Mouse (Mus musculus): Measurements from ENCODE around the gene Eral1. TPM values are rescaled to one million over a fixed set of nuclear protein-coding genes. Genes with fewer than 3 reads are reported as not detected.

Gene Eral1
- polyA plus RNA-seq (2015; fragmentation: Nextera tagmentation; extraction: Ambion mirVana) = 32.7 and 33.8 TPM in 2 replicates

DNA sequence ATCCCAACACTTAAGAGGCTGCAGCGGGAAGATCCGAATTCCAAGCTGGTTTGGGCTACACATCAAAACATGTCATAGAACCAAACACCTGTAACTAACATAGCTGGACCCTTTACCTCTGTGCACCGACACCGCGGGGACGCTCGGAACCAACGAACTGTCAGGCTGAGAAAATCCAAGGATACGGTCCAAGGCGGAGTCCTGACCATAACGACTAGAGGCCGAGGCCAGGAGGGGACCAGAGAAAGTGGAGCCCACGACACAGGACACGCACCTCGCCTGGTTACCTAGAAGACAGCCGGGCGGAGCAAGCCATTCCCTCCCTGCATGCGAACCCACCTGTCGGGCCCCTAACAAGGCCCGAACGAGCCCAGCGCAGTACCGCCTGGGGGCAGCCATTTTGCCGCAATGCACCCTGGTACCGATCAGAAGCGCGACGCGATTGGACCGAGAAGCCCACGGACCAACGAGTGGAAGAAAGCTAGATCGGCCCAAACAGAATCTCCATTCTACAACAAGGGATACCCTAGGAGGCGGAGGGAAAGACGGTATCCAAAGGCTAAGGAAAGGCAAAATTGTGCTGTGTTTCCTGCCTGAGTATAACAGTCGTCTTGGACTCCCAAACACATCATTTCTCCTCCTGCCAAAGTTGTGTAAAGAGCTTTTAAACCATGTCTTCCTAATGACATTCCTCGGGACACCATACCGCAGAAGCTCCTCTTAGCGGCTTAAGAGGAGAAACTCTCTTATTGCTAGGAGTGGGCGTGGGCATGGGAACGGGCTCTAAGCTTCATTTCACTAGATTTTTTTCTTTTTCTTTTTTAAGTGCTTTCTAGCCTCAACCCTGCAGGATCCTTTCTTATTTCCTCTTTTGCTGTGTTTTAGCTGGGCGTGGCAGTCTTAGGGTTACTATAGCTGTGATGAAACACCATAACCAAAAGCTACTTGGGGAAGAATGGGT, at the start of gene Eral1:
Gene Eral1, minus strand, starts transcription at position 423 of the 961 bp plus-strand sequence.
- ATAC-seq = peak; percentile 99
- 1% methylated on average over 42 of the region's 42 CpGs for whole genome bisulfite sequencing

DNA sequence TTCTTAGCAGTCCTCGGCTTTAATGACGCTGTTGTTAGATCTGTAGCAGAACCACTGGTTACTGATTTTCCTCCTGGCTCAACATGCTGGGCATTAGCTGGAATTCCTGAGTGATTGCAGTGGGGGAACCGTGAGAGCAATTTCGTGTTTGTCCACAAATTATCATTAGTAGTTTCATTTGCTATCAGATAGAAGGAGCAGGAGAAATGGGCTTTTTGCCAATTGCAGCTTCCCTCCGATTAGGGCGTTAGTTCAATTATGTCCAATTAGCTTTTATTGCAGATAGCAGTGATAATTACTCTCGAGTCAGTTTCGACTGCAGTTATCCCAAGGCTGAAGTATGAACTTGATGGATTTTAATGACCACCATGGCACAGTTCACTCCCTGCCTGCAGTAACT, 49.3 kb upstream of the Eral1 start:
- Histone ChIP-seq H3K9me3 (no peaks in the 10 kb centered on the region), H3K9ac (replicated peaks) (no peak overlapping the region), H3K4me2 (replicated peaks) (no peak overlapping the region), H3K27me3 (no peaks in the 10 kb centered on the region), H3K4me3 (replicated peaks) (no peak overlapping the region), H3K36me3 (peaks cover 5% of the 10 kb centered on the region; the same call in 1 of the 2 replicates), H3K27ac (no peak overlapping the region), H3K4me1 (replicated peaks) (peaks cover 8% of the 10 kb centered on the region)
- WGBS = 87% methylated on average over 8 of the region's 8 CpGs
- ATAC-seq = no peak

More for the DNA sequence above, at the start of gene Eral1:
- Histone ChIP-seq H3K9ac (replicated peaks) (peak within 1 kb of the TSS; percentile 81), H3K27me3 (no peaks in the 10 kb centered on the region), H3K27ac (peak within 1 kb of the TSS; percentile 80), H3K4me1 (replicated peaks) (peaks cover 15% of the 10 kb centered on the region), H3K4me3 (replicated peaks) (peak within 1 kb of the TSS; percentile 90), H3K9me3 (no peaks in the 10 kb centered on the region), H3K36me3 (peaks cover 26% of the 10 kb centered on the region), H3K4me2 (replicated peaks) (peak within 1 kb of the TSS; percentile 79)

DNA sequence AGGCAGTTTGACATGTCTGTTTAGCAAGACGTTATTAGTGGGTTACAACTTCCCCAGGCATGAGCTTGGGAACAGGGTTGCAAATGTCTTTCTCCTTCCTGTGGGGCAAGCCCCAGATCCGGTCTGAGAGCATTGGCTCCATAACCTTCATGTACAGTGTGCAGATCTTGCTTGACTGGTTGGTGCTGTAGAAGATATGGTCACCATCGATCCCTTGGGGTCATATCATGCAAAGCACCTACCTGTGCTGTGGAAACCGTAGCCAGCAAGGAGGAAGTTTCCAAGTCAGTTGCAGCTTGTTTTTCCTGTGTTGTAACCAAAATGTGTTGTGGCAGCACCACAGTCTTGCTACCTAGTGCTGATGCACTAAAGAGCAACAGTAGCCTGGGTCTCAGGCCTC, 46.6 kb upstream of the Eral1 start:
- H3K4me1 ChIP-seq (replicated peaks) = peaks cover 8% of the 10 kb centered on the region

DNA sequence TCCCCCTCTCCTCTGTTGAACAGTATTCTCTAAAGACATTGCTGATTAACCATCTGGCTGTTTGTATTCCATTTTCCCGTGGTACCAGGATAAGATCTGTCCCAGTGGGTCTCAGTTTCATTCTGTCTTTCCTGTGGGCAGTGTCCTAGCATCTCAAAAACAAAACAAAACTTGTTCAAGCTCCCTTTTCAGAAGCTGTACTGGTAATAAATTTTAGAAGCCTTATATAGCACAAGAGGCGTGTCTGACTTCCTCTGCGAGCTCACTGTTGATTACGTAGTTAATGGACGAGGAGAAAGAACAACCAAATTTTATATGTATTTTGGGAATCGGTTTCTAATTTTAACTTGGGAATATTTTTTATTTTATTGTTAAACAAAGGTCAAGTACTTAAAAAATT, 45.5 kb upstream of the Eral1 start:
- no peak for ATAC-seq
- H3K9me3 ChIP-seq = no peaks in the 10 kb centered on the region
- no peaks in the 10 kb centered on the region for H3K27me3 ChIP-seq
- H3K9ac ChIP-seq (replicated peaks) = no peak overlapping the region
- H3K4me2 ChIP-seq (replicated peaks) = no peak overlapping the region
- peaks cover 18% of the 10 kb centered on the region for H3K4me1 ChIP-seq (replicated peaks)
- 84% methylated on average over 6 of the region's 6 CpGs for WGBS
- H3K36me3 ChIP-seq = 0 out of 2 replicates have a peak, but pooled peaks cover 4% of the 10 kb centered on the region
- H3K27ac ChIP-seq = no peak overlapping the region
- no peak overlapping the region for H3K4me3 ChIP-seq (replicated peaks)

More for the DNA sequence above, 46.6 kb upstream of the Eral1 start:
- ATAC-seq = no peak
- no peak overlapping the region for H3K4me2 ChIP-seq (replicated peaks)
- no peak overlapping the region for H3K27ac ChIP-seq
- no peaks in the 10 kb centered on the region for H3K9me3 ChIP-seq
- peaks cover 8% of the 10 kb centered on the region; the same call in 1 of the 2 replicates for H3K36me3 ChIP-seq
- no peak overlapping the region for H3K9ac ChIP-seq (replicated peaks)
- H3K27me3 ChIP-seq = no peaks in the 10 kb centered on the region
- 90% methylated on average over 4 of the region's 4 CpGs for WGBS
- no peak overlapping the region for H3K4me3 ChIP-seq (replicated peaks)

DNA sequence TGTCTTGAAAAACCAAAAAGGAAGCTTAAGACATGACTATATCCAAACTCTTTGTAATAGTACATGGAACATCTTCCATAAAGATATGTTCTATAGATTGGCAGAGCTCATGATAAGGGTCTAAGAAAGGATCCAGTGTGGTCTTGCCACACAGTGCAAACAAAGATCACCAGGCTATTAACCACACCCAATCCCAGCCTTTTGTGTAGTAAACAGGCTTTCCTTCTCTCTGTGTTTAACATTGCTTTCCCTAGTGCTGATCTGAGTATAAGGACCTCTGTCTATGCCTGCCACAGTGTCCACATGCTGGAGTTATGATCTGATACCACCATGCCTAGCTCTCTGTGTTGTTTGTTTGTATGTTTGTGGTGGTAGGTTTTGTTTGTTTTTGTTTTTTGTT, 43.6 kb upstream of the Eral1 start:
- Histone ChIP-seq H3K4me2 (replicated peaks) (no peak overlapping the region), H3K4me3 (replicated peaks) (no peak overlapping the region), H3K9me3 (no peaks in the 10 kb centered on the region), H3K27me3 (no peaks in the 10 kb centered on the region), H3K9ac (replicated peaks) (no peak overlapping the region), H3K36me3 (peaks cover 7% of the 10 kb centered on the region; the same call in 1 of the 2 replicates), H3K4me1 (replicated peaks) (peaks cover 37% of the 10 kb centered on the region), H3K27ac (no peak overlapping the region)
- no peak for ATAC-seq

DNA sequence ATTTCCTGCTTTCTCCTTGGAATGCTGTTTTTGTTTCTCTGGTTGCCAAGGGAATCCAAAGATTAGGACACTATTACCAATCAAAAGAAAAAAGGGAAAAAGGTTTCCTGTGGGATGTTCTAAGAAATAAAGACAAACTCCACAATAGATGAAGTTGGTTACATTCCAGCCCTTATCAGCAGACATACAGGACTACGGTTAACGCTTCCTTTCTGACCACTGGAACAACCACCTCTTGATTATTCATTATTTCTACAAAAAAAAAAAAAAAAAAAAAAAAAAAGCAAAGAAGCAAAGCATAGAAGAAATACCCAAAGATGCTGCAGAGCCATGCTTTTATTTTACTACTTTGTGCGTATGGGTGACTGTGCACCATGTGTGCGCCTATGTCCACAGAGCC, 42.6 kb upstream of the Eral1 start:
- Histone ChIP-seq H3K27ac (no peak overlapping the region), H3K4me1 (replicated peaks) (peaks cover 46% of the 10 kb centered on the region)
- no peak for ATAC-seq

DNA sequence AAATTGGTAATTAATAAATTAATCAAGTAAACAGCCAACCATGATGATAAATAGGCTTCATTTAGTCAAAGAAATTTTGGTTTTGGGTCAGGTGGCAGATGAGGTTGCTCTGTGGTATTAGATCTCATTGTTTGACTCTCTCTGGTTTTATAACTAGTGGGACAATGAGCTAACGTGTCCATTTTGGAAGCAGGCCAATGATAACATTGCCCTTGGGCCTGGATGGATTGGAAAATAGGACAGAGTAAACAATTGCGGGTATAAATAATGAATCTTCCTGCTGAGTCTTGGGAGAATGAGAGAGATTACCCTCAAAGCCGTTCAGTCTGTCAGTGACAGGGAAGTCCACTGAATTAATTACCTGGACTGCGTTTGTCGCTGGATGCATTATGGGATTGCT, 41.0 kb upstream of the Eral1 start:
- H3K4me1 ChIP-seq (replicated peaks) = peaks cover 61% of the 10 kb centered on the region
- H3K9ac ChIP-seq (replicated peaks) = no peak overlapping the region
- no peaks in the 10 kb centered on the region for H3K9me3 ChIP-seq
- H3K36me3 ChIP-seq = peaks cover 7% of the 10 kb centered on the region; the same call in 1 of the 2 replicates
- H3K27me3 ChIP-seq = no peaks in the 10 kb centered on the region
- H3K27ac ChIP-seq = peak overlapping the region; percentile 17; the same call in 1 of the 2 replicates
- H3K4me2 ChIP-seq (replicated peaks) = no peak overlapping the region
- H3K4me3 ChIP-seq (replicated peaks) = no peak overlapping the region
- 33% methylated on average over 5 of the region's 5 CpGs for WGBS
- no peak for ATAC-seq

More for the DNA sequence above, 42.6 kb upstream of the Eral1 start:
- Histone ChIP-seq H3K9me3 (no peaks in the 10 kb centered on the region), H3K4me3 (replicated peaks) (no peak overlapping the region), H3K9ac (replicated peaks) (no peak overlapping the region), H3K36me3 (peaks cover 7% of the 10 kb centered on the region; the same call in 1 of the 2 replicates), H3K27me3 (no peaks in the 10 kb centered on the region), H3K4me2 (replicated peaks) (no peak overlapping the region)
- WGBS = 87% methylated on average over 4 of the region's 4 CpGs

DNA sequence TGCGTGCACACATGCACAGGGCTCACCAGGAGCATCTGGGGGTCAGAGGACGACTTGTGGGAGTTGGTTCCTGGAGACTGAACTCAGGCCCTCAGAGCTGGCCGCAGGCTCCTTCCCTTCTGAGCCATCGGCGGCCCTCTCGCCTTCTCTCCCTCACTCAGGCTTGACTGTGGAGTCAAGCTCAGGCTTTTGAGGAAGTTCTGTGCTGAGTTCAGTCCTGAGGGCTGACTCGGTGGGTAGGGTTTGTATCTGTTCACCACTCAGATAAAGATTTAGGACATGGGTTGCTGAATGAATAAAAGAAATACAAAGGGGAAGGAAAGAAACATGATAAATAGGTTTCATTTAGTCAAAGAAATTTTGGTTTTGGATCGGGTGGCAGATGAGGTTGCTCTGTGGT, 39.7 kb upstream of the Eral1 start:
- H3K4me1 ChIP-seq (replicated peaks) = peaks cover 57% of the 10 kb centered on the region
- 80% methylated on average over 8 of the region's 8 CpGs for WGBS

DNA sequence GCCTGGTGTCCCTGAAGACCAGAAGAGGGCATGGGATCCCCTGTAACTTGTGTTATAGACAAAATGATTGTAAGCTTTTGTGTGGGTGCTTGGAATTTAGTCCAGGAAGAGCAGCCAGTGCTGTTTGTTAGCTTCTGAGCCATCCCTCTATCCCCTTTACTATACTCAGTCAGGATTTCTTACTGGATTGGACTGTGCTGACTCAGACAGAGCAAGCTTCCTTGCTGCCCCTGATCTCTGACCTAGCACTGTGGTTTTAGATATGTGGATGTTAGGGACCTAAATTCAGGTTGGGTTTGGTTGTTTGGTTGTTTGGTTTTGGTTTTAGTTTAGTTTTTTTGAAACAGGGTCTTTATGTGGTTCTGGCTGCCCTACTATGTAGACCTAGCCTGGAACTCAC, 38.3 kb upstream of the Eral1 start:
- no peak overlapping the region for H3K4me2 ChIP-seq (replicated peaks)
- peaks cover 70% of the 10 kb centered on the region for H3K4me1 ChIP-seq (replicated peaks)
- no peak overlapping the region for H3K4me3 ChIP-seq (replicated peaks)
- no peaks in the 10 kb centered on the region for H3K9me3 ChIP-seq
- no peak overlapping the region for H3K27ac ChIP-seq
- H3K27me3 ChIP-seq = no peaks in the 10 kb centered on the region
- ATAC-seq = no peak
- no peak overlapping the region for H3K9ac ChIP-seq (replicated peaks)
- H3K36me3 ChIP-seq = peaks cover 7% of the 10 kb centered on the region; the same call in 1 of the 2 replicates

More for the DNA sequence above, 39.7 kb upstream of the Eral1 start:
- Histone ChIP-seq H3K36me3 (peaks cover 7% of the 10 kb centered on the region; the same call in 1 of the 2 replicates), H3K9ac (replicated peaks) (no peak overlapping the region), H3K4me3 (replicated peaks) (no peak overlapping the region), H3K9me3 (no peaks in the 10 kb centered on the region), H3K27me3 (no peaks in the 10 kb centered on the region), H3K27ac (no peak overlapping the region), H3K4me2 (replicated peaks) (no peak overlapping the region)
- ATAC-seq = no peak

DNA sequence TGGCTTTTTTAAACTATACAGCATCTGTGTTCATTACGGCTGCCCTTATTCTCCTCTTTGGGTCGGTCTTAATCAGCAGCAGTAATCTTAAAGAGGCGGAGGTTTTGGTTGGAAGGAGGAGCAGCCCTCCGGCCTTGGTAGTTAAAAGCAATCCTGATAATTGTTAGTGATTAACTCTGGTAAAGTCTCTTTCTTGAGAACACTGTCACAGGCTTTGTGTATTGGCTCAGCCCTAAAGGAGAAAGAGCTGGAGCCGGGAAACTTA, 35.9 kb upstream of the Eral1 start:
- peaks cover 69% of the 10 kb centered on the region for H3K4me1 ChIP-seq (replicated peaks)
- H3K9me3 ChIP-seq = no peaks in the 10 kb centered on the region
- peak overlapping the region; percentile 80 for H3K9ac ChIP-seq (replicated peaks)
- 7% methylated on average over 5 of the region's 5 CpGs for WGBS
- peak overlapping the region; percentile 67 for H3K4me2 ChIP-seq (replicated peaks)
- H3K4me3 ChIP-seq (replicated peaks) = peak overlapping the region; percentile 69
- no peaks in the 10 kb centered on the region for H3K27me3 ChIP-seq
- peak overlapping the region; percentile 94 for H3K27ac ChIP-seq
- no peak for ATAC-seq
- peaks cover 2% of the 10 kb centered on the region; the same call in 1 of the 2 replicates for H3K36me3 ChIP-seq

DNA sequence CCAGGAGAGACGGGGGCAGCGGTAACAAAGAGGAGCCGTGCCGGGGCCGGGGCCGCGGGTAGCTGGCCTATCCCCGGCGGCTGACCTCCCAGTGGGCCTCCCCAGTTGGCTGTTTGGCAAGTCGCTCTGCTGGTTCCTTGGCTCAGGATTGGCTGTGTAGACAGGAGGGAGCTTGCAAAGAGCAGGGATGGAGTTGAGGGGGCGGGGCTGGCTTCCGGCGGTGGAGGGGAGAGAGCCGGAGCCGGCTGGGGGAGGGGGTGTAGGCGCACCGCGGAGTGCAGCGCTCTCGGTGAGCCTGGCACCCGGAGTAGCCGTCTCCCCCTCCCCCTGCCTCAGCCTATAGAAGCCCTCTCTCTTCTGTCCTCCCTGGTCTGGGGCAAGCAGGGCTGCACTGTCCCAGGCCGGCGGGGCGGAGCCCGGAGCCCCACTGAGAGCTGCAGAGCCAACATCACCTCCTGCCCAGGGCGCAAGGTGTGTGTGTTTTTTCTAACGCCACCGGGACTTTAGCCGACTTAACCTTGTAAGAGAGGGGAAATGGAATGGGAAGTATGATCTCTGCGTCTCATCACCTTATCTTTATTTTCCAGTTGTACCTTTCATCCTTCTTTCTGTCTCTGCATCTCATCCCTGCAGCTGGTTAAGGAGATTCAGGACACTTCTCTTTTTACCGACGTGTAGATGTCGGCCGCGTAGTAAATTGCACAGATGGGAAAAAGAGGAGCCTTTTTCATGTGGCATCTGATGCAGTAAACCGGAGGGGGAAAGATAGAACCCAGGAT, 35.4 kb upstream of the Eral1 start:
- peak; percentile 100 for ATAC-seq
- Histone ChIP-seq H3K4me1 (replicated peaks) (peaks cover 64% of the 10 kb centered on the region), H3K9me3 (no peaks in the 10 kb centered on the region), H3K36me3 (peaks cover 2% of the 10 kb centered on the region; the same call in 1 of the 2 replicates), H3K27me3 (no peaks in the 10 kb centered on the region), H3K4me2 (replicated peaks) (peak overlapping the region; percentile 67), H3K4me3 (replicated peaks) (peak overlapping the region; percentile 69), H3K9ac (replicated peaks) (peak overlapping the region; percentile 80), H3K27ac (peak overlapping the region; percentile 94)
- WGBS = 1% methylated on average over 37 of the region's 37 CpGs

All from midbrain, embryonic 13.5 days (tissue).